Mouse (Mus musculus): ENCODE measurements around the gene Ccr10.

DNA sequence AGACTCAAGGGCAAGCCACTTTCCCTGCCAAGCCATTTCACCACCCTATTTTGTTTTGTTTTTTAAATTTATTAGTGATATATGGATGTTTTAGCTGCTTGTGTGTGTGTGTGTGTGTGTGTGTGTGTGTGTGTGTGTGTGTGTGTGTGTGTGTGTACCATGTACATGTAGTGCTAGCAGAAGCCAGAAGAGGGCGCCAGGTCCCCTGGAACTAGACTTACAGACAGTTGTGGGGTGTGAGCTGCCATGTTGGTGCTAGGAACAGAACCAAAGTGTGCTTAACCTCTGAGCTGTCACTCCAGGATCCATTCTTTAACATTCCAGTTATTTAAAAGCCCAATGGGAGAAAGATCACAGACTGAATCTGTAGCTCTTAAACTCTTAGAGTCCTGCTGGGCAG is 48.2 kb downstream of the Ccr10 start:
- TF ChIP-seq TAL1 (IDR thresholded peaks at IDR 0.05; ENCODE audit: low read length) (no peak), GATA1 (IDR thresholded peaks at IDR 0.05; ENCODE audit: low read length) (no peak)

Measured in erythroblast, embryonic 14.5 days (primary cell).